Comparison of ENCODE assay signal across 21 mouse cellular contexts in the genomic region with DNA sequence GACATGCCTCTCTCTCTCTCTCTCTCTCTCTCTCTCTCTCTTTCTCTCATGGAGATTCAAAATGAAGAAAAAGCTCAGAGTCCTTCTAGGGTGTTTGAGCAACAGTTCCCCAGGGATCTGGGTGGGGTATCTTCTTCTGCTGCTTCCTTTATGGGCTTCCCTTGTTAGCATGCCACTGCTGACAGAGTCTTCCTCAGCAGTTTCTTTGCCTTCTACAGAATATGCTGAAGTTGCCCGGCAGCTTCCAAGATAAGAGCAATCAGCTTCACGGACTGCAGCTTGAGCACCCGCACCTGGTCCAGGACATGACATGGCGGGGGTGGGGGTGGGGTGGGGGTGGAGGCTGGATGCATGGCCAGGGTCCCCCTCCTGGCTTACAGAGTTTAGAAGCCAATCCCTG.
"Had no signal": no experiment of that assay in that cellular context is flagged by ENCODE, and none has a peak within 500 bp of the region (broad histone marks: within the 10 kb centered on the region; RNA-seq: fewer than 3 reads in every experiment).

No protein-coding gene starts in this region.

- H3K27ac ChIP-seq: liver, embryonic 14.5 days; lung, embryonic 15.5 days; midbrain, embryonic 10.5 days; midbrain, embryonic 13.5 days; midbrain, embryonic 15.5 days; neural tube, embryonic 13.5 days; neural tube, embryonic 15.5 days had no signal

- H3K9ac ChIP-seq: liver, embryonic 14.5 days; lung, embryonic 15.5 days; midbrain, embryonic 13.5 days; midbrain, embryonic 15.5 days; neural tube, embryonic 13.5 days; neural tube, embryonic 15.5 days had no signal

- H3K4me1 ChIP-seq: lung, embryonic 15.5 days; megakaryocyte, embryonic 14.5 days; midbrain, embryonic 13.5 days; midbrain, embryonic 15.5 days; neural tube, embryonic 13.5 days; neural tube, embryonic 15.5 days had no signal

- DNase-seq: lung, adult 18-20 months; lung, postnatal 14 days; lung, postnatal 36 days; retina, postnatal 1 day; right cerebral cortex, adult 18-20 months; right cerebral cortex, postnatal 25 days; right cerebral cortex, postnatal 4 days; spleen, adult 18-20 months; thymus, adult 18-20 months; thymus, postnatal 14 days; thymus, postnatal 36 days had no signal

- H3K9me3 ChIP-seq: lung, embryonic 15.5 days; midbrain, embryonic 10.5 days; midbrain, embryonic 13.5 days; midbrain, embryonic 15.5 days; neural tube, embryonic 13.5 days; neural tube, embryonic 15.5 days had no signal

- H3K36me3 ChIP-seq: lung, embryonic 15.5 days; midbrain, embryonic 10.5 days; midbrain, embryonic 13.5 days; midbrain, embryonic 15.5 days; neural tube, embryonic 13.5 days; neural tube, embryonic 15.5 days had no signal

- H3K4me3 ChIP-seq: lung, embryonic 15.5 days; megakaryocyte, embryonic 14.5 days; midbrain, embryonic 10.5 days; midbrain, embryonic 13.5 days; midbrain, embryonic 15.5 days; myocyte; neural tube, embryonic 13.5 days; neural tube, embryonic 15.5 days had no signal

- H3K4me2 ChIP-seq: lung, embryonic 15.5 days; midbrain, embryonic 13.5 days; midbrain, embryonic 15.5 days; neural tube, embryonic 13.5 days; neural tube, embryonic 15.5 days had no signal

- H3K27me3 ChIP-seq: lung, embryonic 15.5 days; megakaryocyte, embryonic 14.5 days; midbrain, embryonic 13.5 days; midbrain, embryonic 15.5 days; neural tube, embryonic 13.5 days; neural tube, embryonic 15.5 days had no signal

- ATAC-seq: lung, postnatal 0 days; midbrain, embryonic 13.5 days; midbrain, embryonic 15.5 days had no signal
